Mouse (Mus musculus): ENCODE data around the gene Phlpp1.

DNA sequence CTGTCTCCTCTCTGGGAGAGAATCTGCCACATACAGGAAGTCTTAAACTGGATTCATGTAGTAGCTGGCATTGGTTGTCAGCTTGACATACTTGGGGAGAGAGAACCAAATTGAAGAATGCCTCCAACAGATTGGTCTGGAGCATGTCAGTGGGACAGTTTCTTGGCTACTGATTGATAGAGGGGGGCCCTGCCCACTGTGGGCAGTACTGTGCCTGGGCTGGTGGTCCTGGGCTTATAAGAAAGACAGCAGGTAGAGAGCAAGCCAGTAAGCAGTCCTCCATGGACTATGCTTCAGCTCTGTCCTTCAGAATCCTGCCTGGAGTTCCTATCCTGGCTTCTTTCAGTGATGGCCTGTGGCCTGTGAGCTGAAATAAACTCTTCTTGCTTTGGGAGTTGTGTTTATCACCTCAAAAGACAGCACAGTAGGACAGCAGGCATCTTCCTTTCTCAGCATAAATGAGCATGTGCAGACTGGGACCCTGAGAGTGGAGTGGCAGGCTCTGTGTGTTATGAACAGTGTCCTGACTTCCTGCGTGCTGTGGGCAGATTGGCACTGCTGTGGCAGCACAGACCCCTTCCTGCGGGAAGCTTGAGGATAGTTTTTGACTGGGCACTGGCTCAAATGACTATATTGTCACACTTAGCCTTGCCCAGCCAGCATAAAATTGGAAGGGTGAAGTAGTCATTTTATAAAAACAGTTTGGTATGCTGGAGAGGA, 108.0 kb downstream of the Phlpp1 start:
- no peak for TF ChIP-seq CTCF (IDR thresholded peaks at IDR 0.05; ENCODE audit: insufficient read depth, low read length)
- TF ChIP-seq POLR2A (IDR thresholded peaks at IDR 0.05; ENCODE audit: borderline replicate concordance, extremely low read depth, low read depth, low read length): no peak

Measured in lung, adult 2 months (tissue).